Mouse (Mus musculus): ENCODE data around the gene 1700020L24Rik.

GRCm38 (mm10) chr11:83472324-83473234, 35.1 kb downstream of the 1700020L24Rik start, which contains the start of gene Taf15:
- TF ChIP-seq CTCF (IDR thresholded peaks at IDR 0.05), result peak; percentile 80
- TF ChIP-seq EP300 (IDR thresholded peaks at IDR 0.05), result peak; percentile 24; the same call in 1 of the 2 replicates

Measured in lung, postnatal 0 days (tissue).